Mouse (Mus musculus) cortical plate, adult 2 months (tissue): ENCODE results near the gene Pdhx.

Source experiments
- CTCF ChIP-seq: fragments of 200-500 bp; IDR thresholded peaks from 2 replicates; pipeline ENCODE4 v1.5.1; 2011; ENCODE audit warnings: mild to moderate bottlenecking, control low read depth, low read length; ENCODE audit not compliant: insufficient read depth; ENCODE audit errors: extremely low read depth
- POLR2A ChIP-seq: fragments of 200-500 bp; IDR thresholded peaks from 2 replicates; pipeline ENCODE4 v1.6.1; 2011; ENCODE audit warnings: mild to moderate bottlenecking, low read length, control low read depth; ENCODE audit not compliant: insufficient read depth; ENCODE audit errors: extremely low read depth

- TF ChIP-seq CTCF (no peak), POLR2A (no peak)
Observed at GRCm38 (mm10) chr2:103106172-103106571, 32.9 kb upstream of the Pdhx start.
